Mouse (Mus musculus): ENCODE results near the gene Phlpp1. TPM values are rescaled to one million over a fixed set of nuclear protein-coding genes. Genes with fewer than 3 reads are reported as not detected.
A peak's percentile ranks its signal among the peaks of the same experiment; 100 is the strongest.

The Phlpp1 gene
- polyA plus RNA-seq (2012; rRNA removed), result 26.8 and 31.3 TPM in 2 replicates

DNA sequence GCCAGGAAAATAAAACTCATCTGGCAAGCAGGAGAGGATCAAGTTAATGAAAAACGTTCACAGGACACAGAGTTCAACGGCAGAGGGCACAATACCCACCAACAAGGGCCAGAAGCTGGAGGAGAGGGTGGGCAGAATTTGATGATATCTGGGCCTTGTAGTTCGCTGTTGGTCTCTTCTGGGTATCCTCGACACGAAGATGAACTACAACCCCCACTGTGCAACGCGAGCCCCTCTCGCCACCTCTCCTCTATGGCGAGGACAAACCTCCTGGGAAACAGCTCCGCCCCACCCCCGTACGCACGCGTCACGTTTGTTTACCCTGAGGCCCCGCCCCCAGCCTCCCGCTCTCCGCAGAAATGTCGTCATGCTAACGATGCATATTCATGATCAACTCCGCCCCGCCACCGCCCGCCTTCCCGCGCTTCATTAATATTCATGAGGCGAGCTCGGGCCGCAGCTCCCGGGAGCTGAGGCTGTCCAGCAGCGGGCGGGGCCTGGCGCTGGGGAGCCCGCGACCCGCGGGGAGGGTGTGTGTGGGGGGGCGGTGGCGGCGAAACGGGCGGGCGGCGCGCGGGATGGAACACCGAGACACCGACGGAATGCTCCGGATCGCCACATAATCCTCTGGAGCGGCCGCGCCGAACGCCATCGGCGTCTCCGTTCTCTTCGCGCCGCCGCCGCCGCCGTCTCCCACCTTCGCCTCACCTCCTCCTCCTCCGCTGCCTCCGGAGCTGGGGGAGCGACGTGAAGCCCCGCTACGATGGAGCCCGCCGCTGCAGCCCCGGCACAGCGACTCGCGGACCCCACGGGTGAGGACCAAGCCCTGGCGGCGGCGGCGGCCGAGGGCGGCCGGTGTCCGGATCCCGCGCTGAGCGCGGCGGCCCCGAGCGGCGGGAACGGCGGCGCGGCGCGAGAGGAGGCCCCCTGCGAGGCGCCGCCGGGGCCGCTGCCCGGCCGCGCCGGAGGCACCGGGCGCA lies at the start of gene Phlpp1:
TSS of gene Phlpp1 (plus strand) at position 512 of the 980 bp plus-strand sequence.
- DNase-seq, result peak; percentile 100
- peak within 1 kb of the TSS; percentile 71 for H3K4me3 ChIP-seq (replicated peaks; ENCODE audit: extremely low read depth, low read depth, low read length)
- whole genome bisulfite sequencing, result 3% methylated on average over 112 of the region's 113 CpGs
- peaks cover 7% of the 10 kb centered on the region; the same call in 1 of the 2 replicates for H3K4me1 ChIP-seq (ENCODE audit: control insufficient read depth, insufficient read depth, low read length)
- TF ChIP-seq CTCF (IDR thresholded peaks at IDR 0.05; ENCODE audit: insufficient read depth, low read length) (peak; percentile 78), POLR2A (IDR thresholded peaks at IDR 0.05; ENCODE audit: borderline replicate concordance, extremely low read depth, low read depth, low read length) (peak; percentile 52; the same call in 1 of the 2 replicates)

DNA sequence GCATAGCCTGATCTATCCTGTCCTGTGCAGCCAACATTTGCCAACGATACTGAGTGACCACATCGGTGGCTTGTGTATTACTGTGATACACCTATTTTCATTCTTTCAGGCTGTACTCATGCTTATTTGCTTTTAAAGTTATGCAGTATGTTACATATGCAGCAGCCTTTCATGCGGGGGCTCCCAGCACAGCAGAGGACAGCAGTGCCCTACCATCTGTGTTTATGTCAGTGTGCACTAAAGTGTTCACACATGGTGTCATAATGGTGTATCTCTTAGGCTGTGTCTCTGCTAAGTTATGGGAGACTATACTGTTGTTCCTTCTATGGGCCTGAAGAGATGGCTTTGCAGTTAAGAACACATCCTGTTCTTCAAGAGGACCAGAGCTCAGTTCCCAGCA lies 45.0 kb upstream of the Phlpp1 start:
- Histone ChIP-seq H3K4me3 (replicated peaks; ENCODE audit: extremely low read depth, low read depth, low read length) (no peak overlapping the region), H3K4me1 (ENCODE audit: control insufficient read depth, insufficient read depth, low read length) (no peaks in the 10 kb centered on the region)
- DNase-seq, result no peak
- no peak for TF ChIP-seq POLR2A (IDR thresholded peaks at IDR 0.05; ENCODE audit: borderline replicate concordance, extremely low read depth, low read depth, low read length)
- TF ChIP-seq CTCF (IDR thresholded peaks at IDR 0.05; ENCODE audit: insufficient read depth, low read length), result no peak
- WGBS, result 88% methylated on average over 3 of the region's 3 CpGs

DNA sequence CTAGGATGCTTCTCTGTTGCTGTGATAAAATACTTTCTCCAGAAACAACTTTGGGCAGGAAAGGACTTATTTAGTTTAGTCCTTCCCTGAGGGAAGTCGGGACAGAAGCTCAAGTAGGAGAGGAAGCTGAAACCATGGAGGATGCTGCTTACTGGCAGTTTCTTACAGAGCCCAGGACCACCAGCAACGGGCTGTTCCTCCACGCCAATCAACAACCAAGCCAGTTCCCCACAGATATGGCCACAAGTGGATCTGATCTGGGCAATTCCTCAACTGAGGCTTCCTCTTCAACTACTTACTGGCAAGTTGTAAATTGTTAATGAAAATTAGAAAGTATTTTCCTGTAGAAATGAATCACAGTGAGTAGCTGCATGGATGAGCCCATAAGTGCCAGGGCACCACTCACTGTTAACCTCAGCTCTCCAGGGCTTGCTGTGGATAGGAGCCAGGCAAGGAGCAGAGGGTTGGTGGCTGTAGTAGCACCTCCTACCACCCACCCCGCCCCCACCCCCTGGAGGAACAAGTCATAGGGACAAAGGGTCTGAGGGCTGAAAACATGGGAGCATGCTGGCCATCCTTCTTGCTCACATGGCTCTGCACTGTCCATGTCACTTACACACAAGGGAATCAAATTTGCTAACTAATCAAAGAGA lies 39.7 kb upstream of the Phlpp1 start:
- TF ChIP-seq POLR2A (IDR thresholded peaks at IDR 0.05; ENCODE audit: borderline replicate concordance, extremely low read depth, low read depth, low read length) (no peak), CTCF (IDR thresholded peaks at IDR 0.05; ENCODE audit: insufficient read depth, low read length) (no peak)
- 46% methylated on average over 4 of the region's 4 CpGs for WGBS
- no peaks in the 10 kb centered on the region; the same call in 1 of the 2 replicates for H3K4me1 ChIP-seq (ENCODE audit: control insufficient read depth, insufficient read depth, low read length)
- DNase-seq, result no peak
- no peak overlapping the region for H3K4me3 ChIP-seq (replicated peaks; ENCODE audit: extremely low read depth, low read depth, low read length)

DNA sequence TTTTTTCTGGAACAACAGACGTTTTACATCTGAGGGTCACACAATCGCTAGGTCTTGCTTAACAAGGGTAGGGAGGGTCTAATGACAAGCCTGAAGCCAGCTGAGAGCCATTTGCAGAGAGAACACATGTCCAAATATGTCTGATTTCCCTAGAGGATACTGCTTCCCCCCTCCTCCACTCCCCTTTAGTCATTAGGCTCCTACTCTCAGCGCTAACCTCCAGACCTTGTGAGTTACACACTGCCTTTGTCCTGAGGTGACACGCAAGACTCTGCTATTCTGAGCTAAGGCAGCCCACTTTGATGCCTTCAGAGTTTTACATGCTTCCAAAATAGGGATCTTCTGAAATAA lies 39.2 kb upstream of the Phlpp1 start:
- DNase-seq, result no peak
- no peaks in the 10 kb centered on the region; the same call in 1 of the 2 replicates for H3K4me1 ChIP-seq (ENCODE audit: control insufficient read depth, insufficient read depth, low read length)
- no peak overlapping the region for H3K4me3 ChIP-seq (replicated peaks; ENCODE audit: extremely low read depth, low read depth, low read length)
- TF ChIP-seq POLR2A (IDR thresholded peaks at IDR 0.05; ENCODE audit: borderline replicate concordance, extremely low read depth, low read depth, low read length) (no peak), CTCF (IDR thresholded peaks at IDR 0.05; ENCODE audit: insufficient read depth, low read length) (no peak)
- 60% methylated on average over 4 of the region's 4 CpGs for WGBS

DNA sequence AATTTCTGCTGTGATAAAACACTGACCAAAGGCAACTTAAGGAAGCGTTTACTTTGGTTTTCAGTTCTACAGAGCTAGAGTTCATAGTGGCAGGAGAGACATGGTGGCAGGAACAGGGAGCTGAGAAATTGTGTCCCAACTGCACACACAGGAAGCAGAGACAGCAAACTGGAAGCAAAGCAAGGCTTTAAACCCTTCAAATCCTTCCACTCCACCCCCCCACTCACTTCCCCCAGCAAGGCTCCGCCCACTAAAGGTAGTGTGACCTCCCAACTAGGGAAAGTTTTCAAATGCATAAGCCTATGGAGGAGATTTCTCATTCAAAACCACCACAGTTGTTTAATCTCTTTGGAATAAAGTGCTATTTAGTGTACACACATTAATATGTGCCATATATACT lies 32.9 kb upstream of the Phlpp1 start:
- Histone ChIP-seq H3K4me3 (replicated peaks; ENCODE audit: extremely low read depth, low read depth, low read length) (no peak overlapping the region), H3K4me1 (ENCODE audit: control insufficient read depth, insufficient read depth, low read length) (no peaks in the 10 kb centered on the region)
- no peak for DNase-seq
- WGBS, result 99% methylated on average over 2 of the region's 2 CpGs
- TF ChIP-seq CTCF (IDR thresholded peaks at IDR 0.05; ENCODE audit: insufficient read depth, low read length), result no peak
- TF ChIP-seq POLR2A (IDR thresholded peaks at IDR 0.05; ENCODE audit: borderline replicate concordance, extremely low read depth, low read depth, low read length), result no peak

DNA sequence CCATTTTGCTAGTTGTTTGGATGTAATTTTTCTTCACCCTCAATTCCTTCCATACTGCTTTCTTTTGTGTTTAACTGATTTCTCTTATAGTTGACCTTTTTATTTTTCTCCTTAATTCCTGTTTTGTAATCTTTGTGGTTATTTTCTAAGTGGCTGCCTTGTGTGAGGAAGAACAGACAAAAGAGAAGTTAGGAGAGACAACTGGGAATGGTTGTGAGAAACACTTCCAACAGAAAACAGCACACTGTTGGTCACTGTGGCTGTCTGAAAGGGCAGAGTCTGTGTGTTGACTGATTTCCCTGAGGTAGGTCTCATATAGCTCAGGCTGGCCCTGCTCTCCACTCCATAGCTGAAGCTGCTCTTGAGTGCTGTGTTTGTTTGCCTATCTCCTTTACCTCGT lies 32.4 kb upstream of the Phlpp1 start:
- no peak overlapping the region for H3K4me3 ChIP-seq (replicated peaks; ENCODE audit: extremely low read depth, low read depth, low read length)
- DNase-seq, result no peak
- WGBS, result 48% methylated on average over 1 of the region's 1 CpGs

DNA sequence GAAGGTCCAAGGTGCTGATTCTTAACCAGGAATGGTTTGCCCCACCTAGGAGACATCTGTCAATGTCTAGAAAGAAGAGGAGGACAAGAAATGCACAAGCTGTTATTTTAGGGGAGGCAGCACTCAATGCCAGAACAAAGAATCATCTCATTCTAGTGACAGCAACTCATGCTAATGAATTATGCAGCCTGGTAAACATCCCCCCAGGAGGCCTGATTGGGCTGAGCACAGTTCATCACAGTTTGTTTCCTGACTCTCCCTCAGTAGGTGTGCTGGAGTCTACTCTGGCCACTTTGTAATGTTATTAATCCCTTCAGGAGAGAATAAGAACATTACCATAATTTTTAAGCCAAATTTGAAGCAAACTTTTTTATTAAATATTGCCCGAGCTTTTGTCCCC lies 29.5 kb upstream of the Phlpp1 start:
- Histone ChIP-seq H3K4me1 (ENCODE audit: control insufficient read depth, insufficient read depth, low read length) (no peaks in the 10 kb centered on the region; the same call in 1 of the 2 replicates), H3K4me3 (replicated peaks; ENCODE audit: extremely low read depth, low read depth, low read length) (no peak overlapping the region)
- DNase-seq, result no peak
- TF ChIP-seq POLR2A (IDR thresholded peaks at IDR 0.05; ENCODE audit: borderline replicate concordance, extremely low read depth, low read depth, low read length) (no peak), CTCF (IDR thresholded peaks at IDR 0.05; ENCODE audit: insufficient read depth, low read length) (no peak)
- 85% methylated on average over 1 of the region's 1 CpGs for WGBS

More for the DNA sequence above, 32.4 kb upstream of the Phlpp1 start:
- no peaks in the 10 kb centered on the region; the same call in 1 of the 2 replicates for H3K4me1 ChIP-seq (ENCODE audit: control insufficient read depth, insufficient read depth, low read length)
- TF ChIP-seq POLR2A (IDR thresholded peaks at IDR 0.05; ENCODE audit: borderline replicate concordance, extremely low read depth, low read depth, low read length), result no peak
- TF ChIP-seq CTCF (IDR thresholded peaks at IDR 0.05; ENCODE audit: insufficient read depth, low read length), result no peak

DNA sequence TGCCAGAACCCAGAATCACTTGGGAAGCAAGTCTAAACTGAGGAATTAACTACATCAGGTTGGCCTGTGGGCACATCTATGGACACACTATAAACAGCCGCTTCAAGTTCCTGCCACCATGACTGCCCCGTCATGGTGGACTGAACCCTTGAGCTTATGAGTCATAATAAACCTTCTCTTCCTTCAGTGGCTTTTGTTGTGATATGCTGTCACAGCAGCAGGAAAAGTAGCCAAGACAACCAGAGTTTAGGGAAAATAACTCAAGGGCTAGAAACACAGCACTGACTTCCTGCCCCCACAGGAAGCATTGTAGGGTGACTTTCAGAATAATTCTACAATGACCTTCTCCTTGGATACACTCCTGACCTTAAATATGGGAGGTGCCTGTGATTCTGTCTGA lies 27.0 kb upstream of the Phlpp1 start:
- WGBS, result 59% methylated on average over 2 of the region's 2 CpGs
- no peak for DNase-seq
- H3K4me3 ChIP-seq (replicated peaks; ENCODE audit: extremely low read depth, low read depth, low read length), result no peak overlapping the region
- no peaks in the 10 kb centered on the region; the same call in 1 of the 2 replicates for H3K4me1 ChIP-seq (ENCODE audit: control insufficient read depth, insufficient read depth, low read length)
- no peak for TF ChIP-seq CTCF (IDR thresholded peaks at IDR 0.05; ENCODE audit: insufficient read depth, low read length)
- TF ChIP-seq POLR2A (IDR thresholded peaks at IDR 0.05; ENCODE audit: borderline replicate concordance, extremely low read depth, low read depth, low read length), result no peak

DNA sequence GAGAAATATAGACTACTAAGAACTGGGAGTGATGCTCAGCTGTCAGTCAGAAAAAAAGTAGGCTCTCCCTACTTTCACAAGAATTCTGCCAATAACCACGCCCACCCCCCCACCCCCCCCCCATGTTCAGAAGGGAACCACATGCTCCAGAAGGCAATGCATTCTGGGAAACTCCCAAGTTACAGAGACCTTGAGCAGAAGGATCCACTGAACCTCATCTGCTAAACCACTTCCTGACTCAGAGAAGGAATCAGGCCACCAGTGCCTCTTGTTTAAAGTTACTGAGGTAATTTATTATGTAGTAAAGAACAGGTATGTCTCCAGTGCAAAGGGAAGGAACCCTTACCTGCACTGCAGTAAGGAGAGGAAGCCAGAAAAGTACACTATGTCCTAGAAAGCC lies 26.5 kb upstream of the Phlpp1 start:
- DNase-seq, result no peak
- TF ChIP-seq CTCF (IDR thresholded peaks at IDR 0.05; ENCODE audit: insufficient read depth, low read length) (no peak), POLR2A (IDR thresholded peaks at IDR 0.05; ENCODE audit: borderline replicate concordance, extremely low read depth, low read depth, low read length) (no peak)

More for the DNA sequence above, 26.5 kb upstream of the Phlpp1 start:
- H3K4me1 ChIP-seq (ENCODE audit: control insufficient read depth, insufficient read depth, low read length), result no peaks in the 10 kb centered on the region; the same call in 1 of the 2 replicates
- H3K4me3 ChIP-seq (replicated peaks; ENCODE audit: extremely low read depth, low read depth, low read length), result no peak overlapping the region
- 45% methylated on average over 1 of the region's 1 CpGs for WGBS

Data from lung, adult 2 months (tissue).